Mouse (Mus musculus): ENCODE measurements at regions not wholly inside any gene's neighbourhood (a gene's known extent, or its start where the extent isn't known, plus 50 kb on each side); places are given as distances from the start of the nearest gene placed in this dataset.

DNA sequence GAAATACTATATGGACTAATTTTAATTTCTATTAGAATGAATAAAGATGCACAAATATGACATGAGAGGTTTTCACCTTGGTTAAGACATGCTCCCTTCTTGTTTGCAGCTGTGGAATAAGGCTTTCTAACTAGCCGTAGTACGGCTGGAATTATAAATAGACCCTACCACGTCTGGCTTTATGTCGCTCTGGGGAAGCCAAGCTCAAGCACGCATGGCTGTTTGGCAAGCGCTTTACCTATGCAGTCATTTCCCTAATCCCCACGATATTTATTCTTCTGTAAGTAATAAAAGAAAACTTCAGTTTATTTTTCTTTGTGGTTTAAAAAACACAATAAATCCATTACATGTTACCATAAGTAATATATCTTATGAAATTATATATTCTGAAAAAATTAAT lies 223.9 kb downstream of the Ube2cbp start:
- H3K4me3 ChIP-seq = no peak overlapping the region
- H3K27me3 ChIP-seq (ENCODE audit: control insufficient read depth, insufficient read depth, insufficient read length) = no peaks in the 10 kb centered on the region
- no peak overlapping the region for H3ac ChIP-seq (ENCODE audit: control insufficient read depth, insufficient read length)
- no peaks in the 10 kb centered on the region for H3K36me3 ChIP-seq (ENCODE audit: control insufficient read depth, insufficient read depth)
- H3K79me2 ChIP-seq (ENCODE audit: control insufficient read depth, insufficient read depth) = no peaks in the 10 kb centered on the region
- no peak overlapping the region for H3K4me2 ChIP-seq (ENCODE audit: low read depth)
- no peak for TF ChIP-seq E2F4 (IDR thresholded peaks at IDR 0.05; ENCODE audit: insufficient read depth)
- no peak for TF ChIP-seq MYOD1 (IDR thresholded peaks at IDR 0.05; ENCODE audit: control insufficient read depth in 1 of 3, insufficient read length in 2 of 3, low read depth in 2 of 3)
- no peak for TF ChIP-seq TCF3 (IDR thresholded peaks at IDR 0.05; ENCODE audit: insufficient read length, low read depth)
- no peak for TF ChIP-seq MYOG (IDR thresholded peaks at IDR 0.05; ENCODE audit: control insufficient read depth in 1 of 3, insufficient read depth in 1 of 3, insufficient read length in 2 of 3, low read depth in 2 of 3)
- TF ChIP-seq MAX (IDR thresholded peaks at IDR 0.05; ENCODE audit: low read depth) = no peak
- no peak for TF ChIP-seq SRF (IDR thresholded peaks at IDR 0.05; ENCODE audit: control insufficient read depth, insufficient read length, low read depth)
- no peak for TF ChIP-seq TCF12 (IDR thresholded peaks at IDR 0.05; ENCODE audit: insufficient read depth, poor library complexity, severe bottlenecking)
- TF ChIP-seq POLR2A (IDR thresholded peaks at IDR 0.05; ENCODE audit: insufficient read length, low read depth) = no peak
- TF ChIP-seq USF1 (IDR thresholded peaks at IDR 0.05; ENCODE audit: low read depth) = no peak
- TF ChIP-seq REST (IDR thresholded peaks at IDR 0.05; ENCODE audit: insufficient read depth, insufficient read length) = no peak
- TF ChIP-seq CEBPB (IDR thresholded peaks at IDR 0.05; ENCODE audit: insufficient read depth, poor library complexity, severe bottlenecking) = no peak
- no peak for TF ChIP-seq POLR2AphosphoS2 (IDR thresholded peaks at IDR 0.05; ENCODE audit: insufficient read length, low read depth)

DNA sequence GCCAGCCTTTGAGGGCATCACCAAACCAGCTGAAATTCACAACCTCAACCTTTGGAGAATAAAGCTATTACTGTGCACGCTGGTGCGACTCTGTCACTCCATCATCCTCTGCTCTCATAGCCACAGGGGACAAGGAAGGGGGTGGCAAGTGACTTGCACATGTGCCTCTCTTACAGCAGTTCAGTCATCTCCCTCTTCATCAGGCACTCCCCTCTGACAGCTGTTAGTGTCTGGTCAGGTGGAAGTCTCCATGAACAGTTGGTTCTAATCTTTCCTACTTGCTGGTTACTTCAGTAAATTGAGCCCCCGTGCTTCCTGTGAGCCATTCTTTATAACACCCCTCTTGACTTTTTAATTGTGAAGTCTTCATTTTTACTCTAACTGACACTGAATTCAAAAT lies 214.6 kb downstream of the Ube2cbp start:
- Histone ChIP-seq H3ac (ENCODE audit: control insufficient read depth, insufficient read length) (no peak overlapping the region), H3K4me2 (ENCODE audit: low read depth) (no peak overlapping the region)
- TF ChIP-seq MYOD1 (IDR thresholded peaks at IDR 0.05; ENCODE audit: control insufficient read depth in 1 of 3, insufficient read length in 2 of 3, low read depth in 2 of 3) (peak in 2 of 3 experiments; percentile 61 to 92), POLR2AphosphoS2 (IDR thresholded peaks at IDR 0.05; ENCODE audit: insufficient read length, low read depth) (no peak), TCF12 (IDR thresholded peaks at IDR 0.05; ENCODE audit: insufficient read depth, poor library complexity, severe bottlenecking) (peak; percentile 54), MYOG (IDR thresholded peaks at IDR 0.05; ENCODE audit: control insufficient read depth in 1 of 3, insufficient read depth in 1 of 3, insufficient read length in 2 of 3, low read depth in 2 of 3) (peak in 2 of 3 experiments; percentile 44 to 58)

DNA sequence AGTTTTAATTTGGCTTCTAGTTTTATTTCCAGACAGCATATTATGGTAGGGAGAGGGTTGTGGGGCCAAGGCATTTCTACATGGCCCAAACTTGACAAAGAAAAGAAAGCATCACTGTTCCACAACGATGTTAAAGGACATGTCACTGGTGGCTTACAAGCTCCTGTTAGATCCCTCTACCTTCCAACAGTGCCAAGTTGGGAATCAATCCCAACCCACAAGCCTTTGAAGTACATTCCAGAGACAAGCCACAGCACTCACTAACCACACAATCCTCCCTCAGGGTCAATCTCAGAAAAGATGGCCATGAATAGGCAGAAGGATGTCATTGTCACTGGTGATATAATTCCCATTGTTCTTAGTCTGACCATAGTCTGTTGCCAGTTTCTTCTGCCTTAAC lies 213.4 kb downstream of the Ube2cbp start:
- no peak overlapping the region for H3K4me3 ChIP-seq
- H3K36me3 ChIP-seq (ENCODE audit: control insufficient read depth, insufficient read depth) = no peaks in the 10 kb centered on the region
- no peaks in the 10 kb centered on the region for H3K79me2 ChIP-seq (ENCODE audit: control insufficient read depth, insufficient read depth)
- H3ac ChIP-seq (ENCODE audit: control insufficient read depth, insufficient read length) = no peak overlapping the region
- TF ChIP-seq MYOG (IDR thresholded peaks at IDR 0.05; ENCODE audit: control insufficient read depth in 1 of 3, insufficient read depth in 1 of 3, insufficient read length in 2 of 3, low read depth in 2 of 3) = no peak
- TF ChIP-seq TCF3 (IDR thresholded peaks at IDR 0.05; ENCODE audit: insufficient read length, low read depth) = no peak
- TF ChIP-seq TCF12 (IDR thresholded peaks at IDR 0.05; ENCODE audit: insufficient read depth, poor library complexity, severe bottlenecking) = no peak
- TF ChIP-seq REST (IDR thresholded peaks at IDR 0.05; ENCODE audit: insufficient read depth, insufficient read length) = no peak
- no peak for TF ChIP-seq SRF (IDR thresholded peaks at IDR 0.05; ENCODE audit: control insufficient read depth, insufficient read length, low read depth)
- TF ChIP-seq USF1 (IDR thresholded peaks at IDR 0.05; ENCODE audit: low read depth) = no peak
- no peaks in the 10 kb centered on the region for H3K27me3 ChIP-seq (ENCODE audit: control insufficient read depth, insufficient read depth, insufficient read length)
- H3K4me2 ChIP-seq (ENCODE audit: low read depth) = no peak overlapping the region

More for the DNA sequence above, 214.6 kb downstream of the Ube2cbp start:
- H3K4me3 ChIP-seq = no peak overlapping the region
- no peaks in the 10 kb centered on the region for H3K79me2 ChIP-seq (ENCODE audit: control insufficient read depth, insufficient read depth)
- no peaks in the 10 kb centered on the region for H3K27me3 ChIP-seq (ENCODE audit: control insufficient read depth, insufficient read depth, insufficient read length)
- no peaks in the 10 kb centered on the region for H3K36me3 ChIP-seq (ENCODE audit: control insufficient read depth, insufficient read depth)

Data from myocyte (in vitro differentiated cells).